Comparison of ENCODE assay signal across 14 mouse cellular contexts in the genomic region with DNA sequence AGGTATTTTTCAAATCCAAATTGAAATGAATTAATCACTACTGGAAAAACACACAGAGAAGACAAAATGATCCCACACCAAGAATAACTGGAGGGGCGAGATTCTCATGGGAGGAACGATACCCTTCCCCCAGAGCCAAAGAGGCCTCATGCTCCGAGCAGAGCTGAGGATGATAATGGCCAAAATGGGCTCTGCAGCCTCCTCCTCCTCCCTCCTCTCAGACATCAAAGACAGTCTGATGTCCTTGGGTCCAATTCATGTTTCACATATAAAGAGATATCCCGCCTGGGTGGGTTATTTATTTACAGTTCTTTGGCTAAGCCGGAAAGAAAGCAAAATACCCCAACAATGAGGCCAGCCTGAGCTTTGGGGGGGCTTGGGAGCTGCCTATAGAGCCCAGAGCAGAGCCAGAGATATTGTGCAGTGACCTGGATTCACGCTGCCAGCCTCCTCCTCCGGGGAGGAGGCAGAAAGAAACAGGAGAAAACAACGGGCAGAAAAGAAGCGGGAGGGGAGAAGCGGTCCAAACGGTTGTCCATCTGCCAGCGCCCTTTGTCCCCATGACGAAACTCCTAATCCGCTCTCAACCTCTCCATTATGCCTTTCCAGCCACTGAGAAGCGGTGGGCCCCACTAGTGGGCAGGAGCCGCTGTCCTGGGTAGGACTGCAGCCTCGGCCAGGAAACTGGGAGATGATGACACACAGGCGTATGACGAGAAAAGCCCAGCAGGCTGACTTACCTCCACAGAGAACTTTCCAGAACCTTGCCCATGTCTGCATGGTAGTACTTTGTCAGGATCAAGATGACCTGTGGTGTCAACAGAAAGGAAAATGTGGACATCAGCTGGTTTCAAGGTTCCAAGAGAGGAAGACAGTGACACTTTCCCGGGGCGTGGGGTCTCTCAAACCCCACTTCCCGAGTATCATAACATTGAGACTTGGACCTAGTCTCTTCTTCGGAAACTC. TPM values are rescaled to one million over a fixed set of nuclear protein-coding genes. Genes with fewer than 3 reads are reported as not detected.
A peak's percentile ranks its signal among the peaks of the same experiment; 100 is the strongest.
DNase-seq lines count a peak whose midpoint lies in the region; ATAC-seq and TF ChIP-seq lines count a peak whose summit lies in the region.
"Had no signal": no experiment of that assay in that cellular context is flagged by ENCODE, and none has a peak within 500 bp of the region (broad histone marks: within the 10 kb centered on the region; RNA-seq: fewer than 3 reads in every experiment).

No protein-coding gene starts in this region.

- TF ChIP-seq CTCF in stomach, postnatal 0 days (IDR thresholded peaks at IDR 0.05; ENCODE audit: low read depth) = no peak

- DNase-seq in cerebellum, postnatal 10 days = peak; percentile 19 to 35
- DNase-seq in cerebellum, adult 8-10 months = no peak
- peak; percentile 13 for DNase-seq in adrenal gland, postnatal 25 days
- DNase-seq in layer of hippocampus, postnatal 36 days = no peak
- no peak for DNase-seq in stomach, postnatal 0 days (ENCODE audit: low spot score)
- DNase-seq: gastrocnemius, postnatal 10 days; heart, postnatal 10 days; liver, embryonic 13.5 days had no signal

- peaks cover 26% of the 10 kb centered on the region for H3K4me1 ChIP-seq in forebrain, embryonic 15.5 days
- peaks cover 70% of the 10 kb centered on the region for H3K4me1 ChIP-seq in midbrain, embryonic 13.5 days (replicated peaks)
- no peaks in the 10 kb centered on the region; the same call in 1 of the 2 replicates for H3K4me1 ChIP-seq in heart, embryonic 11.5 days (ENCODE audit: control insufficient read depth, insufficient read depth, low read length)
- no peaks in the 10 kb centered on the region; the same call in 1 of the 2 replicates for H3K4me1 ChIP-seq in stomach, postnatal 0 days (replicated peaks; ENCODE audit: control insufficient read depth, insufficient read depth)

- H3K9ac ChIP-seq in forebrain, embryonic 15.5 days (replicated peaks) = no peak overlapping the region
- H3K9ac ChIP-seq in midbrain, embryonic 13.5 days (replicated peaks) = peak overlapping the region; percentile 19; the same call in 1 of the 2 replicates
- no peak overlapping the region for H3K9ac ChIP-seq in heart, embryonic 11.5 days (ENCODE audit: low read depth, low read length)
- H3K9ac ChIP-seq in stomach, postnatal 0 days (ENCODE audit: low read length) = no peak overlapping the region
- H3K9ac ChIP-seq: embryonic facial prominence, embryonic 12.5 days; liver, embryonic 13.5 days had no signal

- H3K27ac ChIP-seq in forebrain, embryonic 15.5 days (replicated peaks) = 0 out of 2 replicates have a peak overlapping the region, but pooled peaks have one; percentile 5
- peak overlapping the region; percentile 83 for H3K27ac ChIP-seq in midbrain, embryonic 13.5 days
- H3K27ac ChIP-seq in heart, embryonic 11.5 days (ENCODE audit: low read depth, low read length) = no peak overlapping the region
- H3K27ac ChIP-seq in stomach, postnatal 0 days (replicated peaks) = no peak overlapping the region
- H3K27ac ChIP-seq: embryonic facial prominence, embryonic 12.5 days; liver, embryonic 13.5 days had no signal

- H3K4me2 ChIP-seq in forebrain, embryonic 15.5 days (replicated peaks) = no peak overlapping the region
- H3K4me2 ChIP-seq in midbrain, embryonic 13.5 days (replicated peaks) = peak overlapping the region; percentile 17; the same call in 1 of the 2 replicates
- no peak overlapping the region for H3K4me2 ChIP-seq in heart, embryonic 11.5 days
- H3K4me2 ChIP-seq in stomach, postnatal 0 days (replicated peaks; ENCODE audit: low read depth) = no peak overlapping the region
- H3K4me2 ChIP-seq: embryonic facial prominence, embryonic 12.5 days; liver, embryonic 13.5 days had no signal

- H3K36me3 ChIP-seq in forebrain, embryonic 15.5 days = no peaks in the 10 kb centered on the region
- H3K36me3 ChIP-seq in midbrain, embryonic 13.5 days = no peaks in the 10 kb centered on the region
- no peaks in the 10 kb centered on the region for H3K36me3 ChIP-seq in heart, embryonic 11.5 days (ENCODE audit: control insufficient read depth, insufficient read depth, low read length)
- H3K36me3 ChIP-seq in stomach, postnatal 0 days (ENCODE audit: control insufficient read depth, insufficient read depth, low read length) = no peaks in the 10 kb centered on the region
- H3K36me3 ChIP-seq: embryonic facial prominence, embryonic 12.5 days; liver, embryonic 13.5 days had no signal

- H3K9me3 ChIP-seq in forebrain, embryonic 15.5 days = no peaks in the 10 kb centered on the region
- H3K9me3 ChIP-seq in midbrain, embryonic 13.5 days = no peaks in the 10 kb centered on the region
- no peaks in the 10 kb centered on the region for H3K9me3 ChIP-seq in heart, embryonic 11.5 days (replicated peaks; ENCODE audit: control insufficient read depth, low read length)
- no peaks in the 10 kb centered on the region for H3K9me3 ChIP-seq in stomach, postnatal 0 days (ENCODE audit: control insufficient read depth, low read length)
- H3K9me3 ChIP-seq: embryonic facial prominence, embryonic 12.5 days; liver, embryonic 13.5 days had no signal

- ATAC-seq in forebrain, embryonic 15.5 days (replicated peaks) = no peak; the same call in 1 of the 2 replicates
- peak; percentile 62 for ATAC-seq in midbrain, embryonic 13.5 days
- ATAC-seq in heart, embryonic 11.5 days (replicated peaks; ENCODE audit: insufficient number of reproducible peaks, low FRiP score, low TSS enrichment) = no peak
- ATAC-seq in stomach, postnatal 0 days (ENCODE audit: low FRiP score, low TSS enrichment) = no peak

- WGBS in forebrain, embryonic 15.5 days = 26% methylated on average over 23 of the region's 23 CpGs
- WGBS in midbrain, embryonic 13.5 days = 25% methylated on average over 23 of the region's 23 CpGs
- WGBS in heart, embryonic 11.5 days (ENCODE audit: insufficient replicate concordance) = 72% methylated on average over 23 of the region's 23 CpGs
- WGBS in stomach, postnatal 0 days = 73% methylated on average over 23 of the region's 23 CpGs

- H3K4me3 ChIP-seq in forebrain, embryonic 15.5 days = no peak overlapping the region
- H3K4me3 ChIP-seq in midbrain, embryonic 13.5 days (replicated peaks) = no peak overlapping the region
- H3K4me3 ChIP-seq in heart, embryonic 11.5 days (ENCODE audit: low read depth, low read length) = no peak overlapping the region
- H3K4me3 ChIP-seq in stomach, postnatal 0 days (ENCODE audit: low read depth, low read length) = no peak overlapping the region
- H3K4me3 ChIP-seq: embryonic facial prominence, embryonic 12.5 days; liver, embryonic 13.5 days had no signal

- H3K27me3 ChIP-seq in forebrain, embryonic 15.5 days = no peaks in the 10 kb centered on the region
- no peaks in the 10 kb centered on the region for H3K27me3 ChIP-seq in midbrain, embryonic 13.5 days
- no peaks in the 10 kb centered on the region for H3K27me3 ChIP-seq in heart, embryonic 11.5 days (ENCODE audit: control insufficient read depth, insufficient read depth, low read length)
- no peaks in the 10 kb centered on the region for H3K27me3 ChIP-seq in stomach, postnatal 0 days (ENCODE audit: control insufficient read depth, insufficient read depth, low read length)
- H3K27me3 ChIP-seq: embryonic facial prominence, embryonic 12.5 days; liver, embryonic 13.5 days had no signal

- no peak for TF ChIP-seq EP300 in stomach, postnatal 0 days (optimal IDR thresholded peaks at IDR 0.05)

RNA-seq across cellular contexts. Expression of a gene that starts 24.9 kb away (rescaled TPM):
- total RNA-seq in adrenal gland, postnatal 25 days (2021) = not detected in 2 replicates
- polyA plus RNA-seq in forebrain, embryonic 15.5 days (2015; fragmentation: Nextera tagmentation; extraction: Ambion mirVana) = 0.06 TPM in 1 of 2 replicates, not detected in the other
- polyA plus RNA-seq in midbrain, embryonic 13.5 days (2015; fragmentation: Nextera tagmentation; extraction: Ambion mirVana) = 0.09 and 0.13 TPM in 2 replicates
- polyA plus RNA-seq in heart, embryonic 11.5 days (2014; fragmentation: Nextera tagmentation; extraction: Ambion mirVana) = 0.21 TPM in 1 of 2 replicates, not detected in the other
- not detected for total RNA-seq in layer of hippocampus, postnatal 36 days (2021)
- 311 and 314 TPM in 2 replicates for polyA plus RNA-seq in stomach, postnatal 0 days (2015; fragmentation: Nextera tagmentation; extraction: Ambion mirVana)
- total RNA-seq: gastrocnemius, postnatal 10 days; heart, postnatal 10 days; layer of hippocampus, postnatal 10 days; megakaryocyte progenitor cell, adult 5-6 weeks had no signal
- polyA plus RNA-seq: liver, embryonic 13.5 days had no signal

Comparison
In these comparisons a context has a peak if more than half of its experiments do, and no peak if none do; other contexts are left out.
1. DNase-seq: peak in cerebellum, postnatal 10 days (2 of 2) and adrenal gland, postnatal 25 days (single experiment); none in cerebellum, adult 8-10 months (single experiment), layer of hippocampus, postnatal 36 days (0 of 2) and stomach, postnatal 0 days (single experiment).
2. H3K27ac ChIP-seq: peak in forebrain, embryonic 15.5 days (single experiment) and midbrain, embryonic 13.5 days (single experiment); none in heart, embryonic 11.5 days (single experiment) and stomach, postnatal 0 days (single experiment).
3. RNA of a gene that starts 24.9 kb away (polyA plus RNA-seq): 311 to 314 TPM in stomach, postnatal 0 days; 0.21 TPM in heart, embryonic 11.5 days, 0.09 to 0.13 TPM in midbrain, embryonic 13.5 days and 0.06 TPM in forebrain, embryonic 15.5 days; every median in the first group is over 100 times any median in the second.